ENCODE assay signal across 16 mouse cellular contexts in the genomic region with DNA sequence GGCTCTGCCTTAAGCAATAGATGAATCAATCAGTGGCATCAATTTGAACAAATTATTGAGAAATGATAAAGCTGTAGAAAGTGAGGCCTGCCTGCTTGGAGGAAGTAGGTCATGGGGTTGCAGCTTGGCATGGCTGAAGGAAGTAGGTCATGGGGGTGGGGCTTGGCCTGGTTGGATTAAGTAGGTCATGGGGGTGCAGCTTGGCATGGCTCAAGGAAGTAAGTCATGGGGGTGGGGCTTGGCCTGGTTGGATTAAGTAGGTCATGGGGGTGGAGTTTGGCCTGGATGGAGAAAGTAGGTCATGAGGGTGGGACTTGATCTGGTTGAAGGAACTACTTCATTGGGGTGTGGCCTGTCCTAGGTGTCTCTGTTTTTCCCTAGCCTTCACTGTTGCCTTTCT.
A peak's percentile ranks its signal among the peaks of the same experiment; 100 is the strongest.
DNase-seq lines count a peak whose midpoint lies in the region; ATAC-seq and TF ChIP-seq lines count a peak whose summit lies in the region.
"Had no signal": no experiment of that assay in that cellular context is flagged by ENCODE, and none has a peak within 500 bp of the region (broad histone marks: within the 10 kb centered on the region; RNA-seq: fewer than 3 reads in every experiment).

No protein-coding gene starts in this region.

- TF ChIP-seq CTCF in kidney, postnatal 0 days (IDR thresholded peaks at IDR 0.05; ENCODE audit: low read depth) = no peak

- H3K4me1 ChIP-seq in kidney, postnatal 0 days (replicated peaks; ENCODE audit: insufficient read depth, low read length) = no peaks in the 10 kb centered on the region
- H3K4me1 ChIP-seq: stomach, embryonic 15.5 days had no signal

- no peak overlapping the region for H3K4me3 ChIP-seq in kidney, postnatal 0 days (replicated peaks; ENCODE audit: low read depth, low read length)
- H3K4me3 ChIP-seq: erythroblast, embryonic 14.5 days; heart, adult 2 months; stomach, embryonic 15.5 days had no signal

- no peak overlapping the region for H3K9ac ChIP-seq in kidney, postnatal 0 days (ENCODE audit: low read depth, low read length)
- H3K9ac ChIP-seq: stomach, embryonic 15.5 days had no signal

- no peaks in the 10 kb centered on the region for H3K9me3 ChIP-seq in kidney, postnatal 0 days (replicated peaks; ENCODE audit: low read length)
- H3K9me3 ChIP-seq: stomach, embryonic 15.5 days had no signal

- no peak overlapping the region for H3K27ac ChIP-seq in kidney, postnatal 0 days
- H3K27ac ChIP-seq: heart, adult 2 months; macrophage; stomach, embryonic 15.5 days had no signal

- no peaks in the 10 kb centered on the region for H3K27me3 ChIP-seq in kidney, postnatal 0 days (ENCODE audit: insufficient read depth, low read length)
- H3K27me3 ChIP-seq: stomach, embryonic 15.5 days had no signal

- no peak for DNase-seq in kidney, postnatal 0 days (ENCODE audit: low spot score)
- DNase-seq in kidney, adult 8-10 months = no peak
- DNase-seq in thymus, postnatal 14 days = peak; percentile 38
- no peak for DNase-seq in cerebellum, adult 8-10 months
- DNase-seq: cerebellum, adult 11 months; embryo, embryonic 11 days; heart, adult 2 months; heart, postnatal 36 days had no signal

- peak; percentile 54; the same call in 1 of the 2 replicates for ATAC-seq in kidney, postnatal 0 days (replicated peaks; ENCODE audit: low FRiP score, low read depth)
- ATAC-seq in CD4-positive, CD25-positive, alpha-beta regulatory T cell, adult 4 months = peak; percentile 51
- peak; percentile 83 for ATAC-seq in inflammation-experienced regulatory T-cells, adult 6 months
- no peak for ATAC-seq in granulocyte monocyte progenitor cell, adult 5-6 weeks (replicated peaks; ENCODE audit: poor library complexity, severe bottlenecking)
- ATAC-seq: intestine, embryonic 16.5 days had no signal

- H3K36me3 ChIP-seq in kidney, postnatal 0 days (ENCODE audit: insufficient read depth, low read length) = no peaks in the 10 kb centered on the region
- H3K36me3 ChIP-seq: stomach, embryonic 15.5 days had no signal

- H3K4me2 ChIP-seq in kidney, postnatal 0 days (ENCODE audit: low read length) = no peak overlapping the region
- H3K4me2 ChIP-seq: liver, embryonic 11.5 days; stomach, embryonic 15.5 days had no signal
